Mouse (Mus musculus) hindbrain, embryonic 13.5 days (tissue): ENCODE data around the gene Hadh. TPM values are rescaled to one million over a fixed set of nuclear protein-coding genes. Genes with fewer than 3 reads are reported as not detected.

Source experiments
- polyA plus RNA-seq: library from polyadenylated mRNA; unstranded; fragments of >200 nt; fragmentation: Nextera tagmentation; extraction: Ambion mirVana; gene quantifications from 2 replicates; pipeline ENCODE4 v1.2.1, GENCODE M21; 2015

Gene Hadh
- polyA plus RNA-seq, 1 experiment from 2014 or later = 34.1 TPM

Other genes starting within 250 kb of the Hadh start
- gene Lef1, start 161.6 kb downstream of the Hadh start, polyA plus RNA-seq = 13.5 and 13.6 TPM in 2 replicates
- 5.4 and 6.0 TPM in 2 replicates for gene Cyp2u1, start 31.1 kb upstream of the Hadh start, polyA plus RNA-seq
- 2.4 and 2.8 TPM in 2 replicates for gene Sgms2, start 219.3 kb upstream of the Hadh start, polyA plus RNA-seq